Mouse (Mus musculus): ENCODE results near the gene Dppa2.
A peak's percentile ranks its signal among the peaks of the same experiment; 100 is the strongest.

The Dppa2 gene

DNA sequence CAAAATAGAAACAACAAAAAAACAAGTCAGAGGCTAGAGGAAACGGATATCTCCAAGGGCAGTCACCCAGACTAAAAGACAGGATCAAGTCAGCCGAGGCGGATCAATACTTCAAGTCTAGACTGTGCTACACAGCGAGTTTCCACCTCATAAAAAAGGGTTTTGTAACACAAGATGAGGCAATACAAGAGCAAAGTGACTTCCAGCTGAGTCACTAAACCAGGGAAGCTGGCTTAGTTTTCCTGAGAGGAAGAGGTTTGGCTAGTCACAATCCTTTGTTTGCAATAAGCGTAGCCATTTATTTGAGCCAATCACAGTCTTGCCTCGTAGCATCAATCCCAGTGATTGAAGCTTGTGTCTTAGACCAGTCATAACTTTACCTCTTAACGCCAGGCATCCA, at the start of gene Dppa2:
Dppa2 (plus strand) TSS at position 400 of the 400 bp plus-strand sequence.
- Histone ChIP-seq H3K9me3 (ENCODE audit: low read length) (no peaks in the 10 kb centered on the region), H3K27me3 (ENCODE audit: insufficient read depth, low read length) (no peaks in the 10 kb centered on the region), H3K36me3 (ENCODE audit: insufficient read depth, low read length) (peaks cover 20% of the 10 kb centered on the region), H3K4me1 (replicated peaks; ENCODE audit: low read depth, low read length) (peaks cover 70% of the 10 kb centered on the region), H3K4me3 (replicated peaks; ENCODE audit: low read length) (peak within 1 kb of the TSS; percentile 61)
- no peak for TF ChIP-seq CTCF (conservative IDR thresholded peaks at IDR 0.05; ENCODE audit: low read length)
- no peak for TF ChIP-seq POU5F1 (IDR thresholded peaks at IDR 0.05; ENCODE audit: borderline replicate concordance, low read length)
- TF ChIP-seq NANOG (IDR thresholded peaks at IDR 0.05; ENCODE audit: borderline replicate concordance, low read length) = peak; percentile 74; the same call in 1 of the 2 replicates

DNA sequence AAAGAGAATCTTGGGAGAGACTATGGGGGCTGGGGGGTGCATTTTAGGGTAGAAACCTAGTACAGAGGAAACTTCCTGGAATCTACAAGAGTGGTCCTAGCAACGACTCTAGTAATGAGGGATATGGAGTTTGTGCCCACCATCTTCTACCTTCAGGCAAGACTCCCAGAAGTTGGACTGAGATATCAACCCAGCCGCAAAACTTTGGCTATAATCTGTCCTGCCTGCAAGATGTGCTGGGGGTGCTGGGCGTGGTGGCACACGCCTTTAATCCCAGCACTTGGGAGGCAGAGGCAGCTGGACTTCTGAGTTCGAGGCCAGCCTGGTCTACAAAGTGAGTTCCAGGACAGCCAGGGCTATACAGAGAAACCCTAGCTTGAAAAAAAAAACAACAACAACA, 49.1 kb upstream of the Dppa2 start:
- H3K4me3 ChIP-seq (replicated peaks; ENCODE audit: low read length) = no peak overlapping the region
- TF ChIP-seq NANOG (IDR thresholded peaks at IDR 0.05; ENCODE audit: borderline replicate concordance, low read length) (no peak), POU5F1 (IDR thresholded peaks at IDR 0.05; ENCODE audit: borderline replicate concordance, low read length) (no peak), CTCF (conservative IDR thresholded peaks at IDR 0.05; ENCODE audit: low read length) (no peak)

DNA sequence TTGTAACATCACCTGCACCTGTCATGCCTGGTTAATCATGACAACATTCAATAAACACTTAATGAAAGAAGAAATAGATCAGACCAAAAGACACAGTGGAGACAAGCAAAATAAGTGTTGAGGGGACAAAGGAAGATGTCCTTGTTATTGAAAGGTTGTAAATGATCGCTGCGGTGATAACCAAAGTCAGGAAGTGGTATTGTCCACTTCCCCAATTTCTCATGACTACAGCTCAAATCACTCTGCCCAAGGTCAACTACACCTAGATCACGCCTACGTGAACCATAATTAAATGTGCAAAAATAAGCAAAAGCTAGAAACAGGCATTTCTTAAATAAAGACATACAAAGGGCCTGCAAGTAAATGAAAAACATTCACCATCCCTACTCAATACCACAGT, 44.2 kb upstream of the Dppa2 start:
- no peak for TF ChIP-seq POU5F1 (IDR thresholded peaks at IDR 0.05; ENCODE audit: borderline replicate concordance, low read length)
- TF ChIP-seq NANOG (IDR thresholded peaks at IDR 0.05; ENCODE audit: borderline replicate concordance, low read length) = no peak
- no peak for TF ChIP-seq CTCF (conservative IDR thresholded peaks at IDR 0.05; ENCODE audit: low read length)
- H3K4me1 ChIP-seq (replicated peaks; ENCODE audit: low read depth, low read length) = no peaks in the 10 kb centered on the region
- no peaks in the 10 kb centered on the region for H3K9me3 ChIP-seq (ENCODE audit: low read length)
- H3K36me3 ChIP-seq (ENCODE audit: insufficient read depth, low read length) = no peaks in the 10 kb centered on the region
- H3K4me3 ChIP-seq (replicated peaks; ENCODE audit: low read length) = no peak overlapping the region
- no peaks in the 10 kb centered on the region for H3K27me3 ChIP-seq (ENCODE audit: insufficient read depth, low read length)

More for the DNA sequence above, 49.1 kb upstream of the Dppa2 start:
- H3K27me3 ChIP-seq (ENCODE audit: insufficient read depth, low read length) = peaks cover 2% of the 10 kb centered on the region; the same call in 1 of the 2 replicates
- no peaks in the 10 kb centered on the region for H3K4me1 ChIP-seq (replicated peaks; ENCODE audit: low read depth, low read length)
- no peaks in the 10 kb centered on the region for H3K36me3 ChIP-seq (ENCODE audit: insufficient read depth, low read length)
- H3K9me3 ChIP-seq (ENCODE audit: low read length) = no peaks in the 10 kb centered on the region

DNA sequence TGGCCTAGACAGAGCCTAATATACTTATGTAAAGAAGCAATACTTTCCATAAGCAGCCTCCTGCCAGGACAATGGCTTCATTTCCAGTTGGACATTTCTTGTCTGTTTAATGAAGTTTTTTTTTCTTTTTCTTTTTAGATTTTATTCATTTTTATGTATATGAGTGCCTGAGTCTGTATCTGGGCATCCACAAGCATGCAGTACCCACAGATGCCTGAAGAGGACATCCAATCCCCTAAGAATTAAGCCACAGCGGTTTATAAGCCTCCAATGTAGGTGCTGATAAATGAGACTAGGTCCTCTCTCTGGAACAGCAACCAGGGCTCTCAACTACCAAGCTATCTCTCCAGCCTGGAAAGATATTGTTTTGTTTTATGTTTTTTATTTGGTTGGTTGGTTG, 40.8 kb upstream of the Dppa2 start:
- no peaks in the 10 kb centered on the region for H3K36me3 ChIP-seq (ENCODE audit: insufficient read depth, low read length)

DNA sequence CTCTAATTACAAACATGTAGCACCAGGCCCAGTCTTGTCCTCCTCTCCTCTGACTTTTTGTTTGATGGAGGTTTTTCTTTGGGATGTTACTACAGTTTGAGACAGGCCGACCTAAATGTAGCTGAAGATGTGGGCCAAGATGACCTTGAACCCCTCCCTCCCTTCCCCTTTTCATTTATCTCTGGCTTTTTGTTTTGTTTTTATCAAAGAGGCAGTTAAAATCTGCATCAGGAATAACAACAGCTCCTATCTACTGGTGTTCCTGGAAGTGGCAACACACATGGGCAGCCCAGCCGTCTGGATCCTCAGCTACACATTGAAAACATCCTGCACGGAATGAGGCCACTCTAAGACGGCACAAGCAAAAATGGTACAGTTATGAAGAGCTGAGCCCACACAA, 37.9 kb upstream of the Dppa2 start:
- H3K4me3 ChIP-seq (replicated peaks; ENCODE audit: low read length) = no peak overlapping the region
- no peaks in the 10 kb centered on the region for H3K36me3 ChIP-seq (ENCODE audit: insufficient read depth, low read length)
- TF ChIP-seq POU5F1 (IDR thresholded peaks at IDR 0.05; ENCODE audit: borderline replicate concordance, low read length) (no peak), CTCF (conservative IDR thresholded peaks at IDR 0.05; ENCODE audit: low read length) (no peak), NANOG (IDR thresholded peaks at IDR 0.05; ENCODE audit: borderline replicate concordance, low read length) (no peak; the same call in 1 of the 2 replicates)
- H3K27me3 ChIP-seq (ENCODE audit: insufficient read depth, low read length) = no peaks in the 10 kb centered on the region
- peaks cover 16% of the 10 kb centered on the region for H3K4me1 ChIP-seq (replicated peaks; ENCODE audit: low read depth, low read length)
- peaks cover 7% of the 10 kb centered on the region; the same call in 1 of the 2 replicates for H3K9me3 ChIP-seq (ENCODE audit: low read length)

More for the DNA sequence above, 40.8 kb upstream of the Dppa2 start:
- Histone ChIP-seq H3K27me3 (ENCODE audit: insufficient read depth, low read length) (no peaks in the 10 kb centered on the region), H3K4me3 (replicated peaks; ENCODE audit: low read length) (no peak overlapping the region), H3K9me3 (ENCODE audit: low read length) (peaks cover under 1% of the 10 kb centered on the region; the same call in 1 of the 2 replicates), H3K4me1 (replicated peaks; ENCODE audit: low read depth, low read length) (peaks cover 16% of the 10 kb centered on the region)
- TF ChIP-seq POU5F1 (IDR thresholded peaks at IDR 0.05; ENCODE audit: borderline replicate concordance, low read length) (no peak), CTCF (conservative IDR thresholded peaks at IDR 0.05; ENCODE audit: low read length) (peak; percentile 69)

DNA sequence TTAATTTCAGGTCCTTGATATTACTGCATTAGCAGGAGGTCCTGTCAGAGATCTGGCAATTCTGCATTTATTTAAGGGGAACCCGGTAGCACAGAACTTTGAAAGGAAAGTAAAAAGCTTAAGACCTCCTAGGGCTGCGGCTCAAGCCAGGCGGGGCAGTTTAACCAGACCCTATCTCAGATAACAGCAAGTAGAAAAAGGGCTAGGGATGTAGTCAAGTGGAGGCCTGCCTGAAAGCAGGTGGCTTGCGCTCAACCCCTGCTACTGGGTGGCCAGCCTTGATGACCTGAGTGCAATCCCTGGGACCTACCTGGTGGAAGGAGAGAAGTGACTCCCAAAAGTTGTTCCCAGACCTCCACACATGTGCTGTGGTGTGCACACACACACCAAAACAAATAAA, 26.8 kb upstream of the Dppa2 start:
- Histone ChIP-seq H3K36me3 (ENCODE audit: insufficient read depth, low read length) (no peaks in the 10 kb centered on the region), H3K4me3 (replicated peaks; ENCODE audit: low read length) (no peak overlapping the region), H3K27me3 (ENCODE audit: insufficient read depth, low read length) (no peaks in the 10 kb centered on the region), H3K9me3 (ENCODE audit: low read length) (peaks cover 5% of the 10 kb centered on the region), H3K4me1 (replicated peaks; ENCODE audit: low read depth, low read length) (peaks cover 16% of the 10 kb centered on the region)
- TF ChIP-seq CTCF (conservative IDR thresholded peaks at IDR 0.05; ENCODE audit: low read length) (no peak), POU5F1 (IDR thresholded peaks at IDR 0.05; ENCODE audit: borderline replicate concordance, low read length) (no peak), NANOG (IDR thresholded peaks at IDR 0.05; ENCODE audit: borderline replicate concordance, low read length) (no peak)

DNA sequence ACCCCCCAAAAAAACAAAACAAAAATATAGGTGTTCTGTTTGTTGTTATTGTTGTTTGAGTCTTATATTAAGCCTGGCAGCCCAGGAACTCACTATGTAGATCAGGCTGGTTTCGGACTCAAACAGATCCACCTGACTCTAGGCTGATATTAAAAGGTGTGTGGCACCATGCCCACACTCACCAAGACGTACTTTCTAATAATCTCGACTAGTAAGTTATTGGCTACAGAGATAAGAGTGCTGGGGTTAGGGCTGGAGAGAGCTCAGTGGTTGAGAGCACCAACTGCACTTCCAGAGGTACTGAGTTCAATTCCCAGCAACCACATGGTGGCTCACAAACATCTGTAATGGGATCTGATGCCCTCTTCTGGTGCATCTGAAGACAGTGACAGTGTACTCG, 22.8 kb upstream of the Dppa2 start:
- TF ChIP-seq NANOG (IDR thresholded peaks at IDR 0.05; ENCODE audit: borderline replicate concordance, low read length) (no peak), CTCF (conservative IDR thresholded peaks at IDR 0.05; ENCODE audit: low read length) (no peak), POU5F1 (IDR thresholded peaks at IDR 0.05; ENCODE audit: borderline replicate concordance, low read length) (no peak)
- H3K36me3 ChIP-seq (ENCODE audit: insufficient read depth, low read length) = peaks cover 8% of the 10 kb centered on the region
- H3K4me1 ChIP-seq (replicated peaks; ENCODE audit: low read depth, low read length) = peaks cover 37% of the 10 kb centered on the region
- H3K27me3 ChIP-seq (ENCODE audit: insufficient read depth, low read length) = no peaks in the 10 kb centered on the region
- no peaks in the 10 kb centered on the region for H3K9me3 ChIP-seq (ENCODE audit: low read length)
- no peak overlapping the region for H3K4me3 ChIP-seq (replicated peaks; ENCODE audit: low read length)

DNA sequence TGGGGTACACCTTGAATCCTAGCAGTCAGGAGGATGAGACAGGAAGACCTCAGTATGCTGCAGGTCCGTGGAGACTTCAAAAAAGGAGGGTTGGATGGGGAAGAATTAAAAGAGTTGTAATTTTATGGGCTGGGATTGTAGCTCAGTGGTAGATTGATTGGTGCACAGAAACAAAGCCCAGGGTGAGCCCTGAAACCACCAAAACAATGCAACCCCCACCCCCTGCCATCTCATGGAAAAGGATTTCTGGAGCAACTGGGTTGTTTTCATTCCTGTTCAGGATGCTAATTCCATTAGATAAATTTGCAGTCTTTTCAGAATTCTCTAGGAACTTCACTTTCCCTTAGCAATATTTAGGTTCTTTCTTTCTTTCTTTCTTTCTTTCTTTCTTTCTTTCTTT, 20.9 kb upstream of the Dppa2 start:
- H3K9me3 ChIP-seq (ENCODE audit: low read length) = no peaks in the 10 kb centered on the region

DNA sequence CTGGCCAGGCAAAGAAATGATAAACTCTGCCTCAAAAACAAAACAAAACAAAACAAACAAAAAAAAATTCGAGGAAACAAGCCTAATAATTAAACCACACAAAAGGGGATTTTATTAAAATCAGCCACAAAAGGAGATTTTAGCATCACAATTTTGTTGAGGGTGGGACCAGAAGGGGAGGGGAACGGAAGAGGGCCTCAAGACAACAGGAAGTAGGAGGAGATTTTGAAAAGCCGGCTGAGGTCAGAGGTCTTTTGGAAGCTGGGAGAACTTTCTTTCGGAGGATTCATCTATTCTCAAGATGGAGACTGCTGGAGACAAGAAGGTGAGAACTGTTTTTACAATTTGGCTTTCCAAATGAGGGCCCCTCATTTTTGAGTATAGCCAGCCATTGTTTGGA, 20.2 kb upstream of the Dppa2 start, which contains the start of gene Dppa4:
Dppa4 (plus strand) TSS at position 217 of the 400 bp plus-strand sequence.
- Histone ChIP-seq H3K4me3 (replicated peaks; ENCODE audit: low read length) (peak within 1 kb of the TSS; percentile 87), H3K4me1 (replicated peaks; ENCODE audit: low read depth, low read length) (peaks cover 55% of the 10 kb centered on the region), H3K27me3 (ENCODE audit: insufficient read depth, low read length) (no peaks in the 10 kb centered on the region), H3K9me3 (ENCODE audit: low read length) (no peaks in the 10 kb centered on the region), H3K36me3 (ENCODE audit: insufficient read depth, low read length) (peaks cover 28% of the 10 kb centered on the region)
- TF ChIP-seq POU5F1 (IDR thresholded peaks at IDR 0.05; ENCODE audit: borderline replicate concordance, low read length) = no peak
- no peak for TF ChIP-seq CTCF (conservative IDR thresholded peaks at IDR 0.05; ENCODE audit: low read length)
- no peak for TF ChIP-seq NANOG (IDR thresholded peaks at IDR 0.05; ENCODE audit: borderline replicate concordance, low read length)

More for the DNA sequence above, 20.9 kb upstream of the Dppa2 start:
- TF ChIP-seq NANOG (IDR thresholded peaks at IDR 0.05; ENCODE audit: borderline replicate concordance, low read length) = peak; percentile 40; the same call in 1 of the 2 replicates
- no peak for TF ChIP-seq POU5F1 (IDR thresholded peaks at IDR 0.05; ENCODE audit: borderline replicate concordance, low read length)
- no peak for TF ChIP-seq CTCF (conservative IDR thresholded peaks at IDR 0.05; ENCODE audit: low read length)
- H3K4me1 ChIP-seq (replicated peaks; ENCODE audit: low read depth, low read length) = peaks cover 47% of the 10 kb centered on the region
- H3K27me3 ChIP-seq (ENCODE audit: insufficient read depth, low read length) = no peaks in the 10 kb centered on the region
- H3K36me3 ChIP-seq (ENCODE audit: insufficient read depth, low read length) = peaks cover 20% of the 10 kb centered on the region
- H3K4me3 ChIP-seq (replicated peaks; ENCODE audit: low read length) = no peak overlapping the region
